Mouse (Mus musculus) C2C12 (cell line): ENCODE results near the gene Klc2. TPM values are rescaled to one million over a fixed set of nuclear protein-coding genes. Genes with fewer than 3 reads are reported as not detected.

Experiments used
- H3K27me3 ChIP-seq: one replicate; pipeline ENCODE4 v1.6.1; 2011; ENCODE audit not compliant: control insufficient read depth, insufficient read depth, insufficient read length
- H3K36me3 ChIP-seq: one replicate; pipeline ENCODE4 v1.6.1; 2011; ENCODE audit not compliant: control insufficient read depth, insufficient read depth
- H3K4me3 ChIP-seq: one replicate; pipeline ENCODE4 v1.5.1; 2011; ENCODE audit warnings: mild to moderate bottlenecking, control low read depth; ENCODE audit not compliant: poor library complexity, insufficient read depth, severe bottlenecking
- H3K79me2 ChIP-seq: one replicate; pipeline ENCODE4 v1.6.1; 2011; ENCODE audit not compliant: control insufficient read depth, insufficient read depth
- H3K79me3 ChIP-seq: one replicate; pipeline ENCODE4 v1.6.1; 2011; ENCODE audit warnings: low read depth, control low read depth
- H3ac ChIP-seq: one replicate; pipeline ENCODE3; 2011; ENCODE audit warnings: low read depth; ENCODE audit not compliant: control insufficient read depth, insufficient read length
- CEBPB ChIP-seq: IDR thresholded peaks from one replicate; pipeline ENCODE4 v1.6.1; 2011; ENCODE audit warnings: low read depth, mild to moderate bottlenecking, control low read depth, moderate library complexity
- CTCF ChIP-seq: IDR thresholded peaks from one replicate; pipeline ENCODE4 v1.5.1; 2011; ENCODE audit not compliant: control insufficient read depth, insufficient read depth, insufficient read length
- FOSL1 ChIP-seq: IDR thresholded peaks from one replicate; pipeline ENCODE4 v1.8.0; 2011; ENCODE audit warnings: mild to moderate bottlenecking, low read length; ENCODE audit not compliant: poor library complexity, insufficient read depth, severe bottlenecking
- MAX ChIP-seq: IDR thresholded peaks from one replicate; pipeline ENCODE4 v1.6.1; 2011; ENCODE audit warnings: mild to moderate bottlenecking, control low read depth
- MYOD1 ChIP-seq: IDR thresholded peaks from one replicate; pipeline ENCODE4 v1.6.1; 2011; ENCODE audit warnings: low read depth; ENCODE audit not compliant: control insufficient read depth, insufficient read length
- MYOG ChIP-seq: IDR thresholded peaks from one replicate; pipeline ENCODE4 v1.6.1; 2011; ENCODE audit not compliant: control insufficient read depth, insufficient read length; ENCODE audit errors: extremely low read depth
- USF1 ChIP-seq: IDR thresholded peaks from one replicate; pipeline ENCODE4 v1.6.1; 2011; ENCODE audit warnings: low read depth, mild to moderate bottlenecking, control low read depth, moderate library complexity
- polyA plus RNA-seq: library from polyadenylated mRNA; unstranded; fragments of >200 nt; fragmentation: generic; extraction: Trizol; gene quantifications from one replicate; pipeline ENCODE4 v1.2.1, GENCODE M21; 2012; ENCODE audit warnings: missing spikeins

The Klc2 gene
- polyA plus RNA-seq, 1 experiment: 30.5 TPM

- no peaks in the 10 kb centered on the region for H3K27me3 ChIP-seq
- no peak overlapping the region for H3K4me3 ChIP-seq
- TF ChIP-seq MYOG (no peak), CEBPB (no peak), MYOD1 (no peak), USF1 (no peak), MAX (no peak), CTCF (no peak), FOSL1 (no peak)
- no peak overlapping the region for H3ac ChIP-seq
- H3K79me2 ChIP-seq: no peaks in the 10 kb centered on the region
- H3K79me3 ChIP-seq: no peaks in the 10 kb centered on the region
- no peaks in the 10 kb centered on the region for H3K36me3 ChIP-seq
Measured at GRCm38 (mm10) chr19:5068570-5069234, 49.7 kb downstream of the Klc2 start.

- H3K36me3 ChIP-seq: no peaks in the 10 kb centered on the region
- no peaks in the 10 kb centered on the region for H3K27me3 ChIP-seq
- no peak for TF ChIP-seq CEBPB
- no peak for TF ChIP-seq MYOD1
- TF ChIP-seq FOSL1: no peak
- no peak for TF ChIP-seq MYOG
- no peak for TF ChIP-seq CTCF
- no peak for TF ChIP-seq MAX
- no peak for TF ChIP-seq USF1
- peak within 1 kb of the TSS; percentile 47 for H3ac ChIP-seq
- H3K79me2 ChIP-seq: no peaks in the 10 kb centered on the region
- no peaks in the 10 kb centered on the region for H3K79me3 ChIP-seq
- H3K4me3 ChIP-seq: no peak within 1 kb of the TSS
Measured at GRCm38 (mm10) chr19:5067867-5068569, 50.3 kb downstream of the Klc2 start, which contains the start of gene Cd248. Cd248 (plus strand) TSS chr19:5068078.

GRCm38 (mm10) chr19:5067040-5067799, 51.1 kb downstream of the Klc2 start:
- H3K79me2 ChIP-seq: no peaks in the 10 kb centered on the region
- H3K4me3 ChIP-seq: no peak overlapping the region
- no peaks in the 10 kb centered on the region for H3K36me3 ChIP-seq
- no peaks in the 10 kb centered on the region for H3K27me3 ChIP-seq
- H3ac ChIP-seq: no peak overlapping the region
- no peak for TF ChIP-seq CTCF
- TF ChIP-seq MYOD1: no peak
- TF ChIP-seq MYOG: no peak
- TF ChIP-seq USF1: no peak
- no peaks in the 10 kb centered on the region for H3K79me3 ChIP-seq

GRCm38 (mm10) chr19:5065104-5065503, 53.3 kb downstream of the Klc2 start:
- Histone ChIP-seq H3K79me3 (no peaks in the 10 kb centered on the region), H3K4me3 (no peak overlapping the region), H3K79me2 (no peaks in the 10 kb centered on the region), H3ac (no peak overlapping the region), H3K27me3 (no peaks in the 10 kb centered on the region), H3K36me3 (no peaks in the 10 kb centered on the region)
- no peak for TF ChIP-seq USF1
- TF ChIP-seq CTCF: no peak
- TF ChIP-seq MAX: no peak
- no peak for TF ChIP-seq MYOD1
- TF ChIP-seq CEBPB: no peak
- no peak for TF ChIP-seq MYOG
- TF ChIP-seq FOSL1: no peak

- Histone ChIP-seq H3K4me3 (no peak overlapping the region), H3K36me3 (no peaks in the 10 kb centered on the region), H3ac (no peak overlapping the region), H3K79me3 (no peaks in the 10 kb centered on the region), H3K79me2 (no peaks in the 10 kb centered on the region), H3K27me3 (no peaks in the 10 kb centered on the region)
- no peak for TF ChIP-seq CEBPB
- no peak for TF ChIP-seq FOSL1
- no peak for TF ChIP-seq MYOD1
- TF ChIP-seq USF1: no peak
- TF ChIP-seq MAX: no peak
- TF ChIP-seq CTCF: no peak
- no peak for TF ChIP-seq MYOG
Measured at GRCm38 (mm10) chr19:5062446-5062845, 55.9 kb downstream of the Klc2 start.
